Mouse (Mus musculus) cerebellum, adult 9-11 months (tissue): ENCODE results near the gene Hip1r.

ENCODE experiments used
- DNase-seq: peaks from one replicate; pipeline ENCODE4 v3.0.0; 2022

Gene Hip1r

GRCm38 (mm10) chr5:123974616-123975111 lies 1.2 kb downstream of the Hip1r start:
- peak; percentile 38 for DNase-seq

- DNase-seq, result peak; percentile 17
Observed at GRCm38 (mm10) chr5:123975668-123976180, 2.3 kb downstream of the Hip1r start.

- DNase-seq, result peak; percentile 10
Observed at GRCm38 (mm10) chr5:123977231-123977630, 3.8 kb downstream of the Hip1r start.

GRCm38 (mm10) chr5:123978131-123978530 lies 4.7 kb downstream of the Hip1r start:
- DNase-seq, result no peak

GRCm38 (mm10) chr5:123979221-123979979 lies 6.0 kb downstream of the Hip1r start:
- peak; percentile 19 for DNase-seq

- no peak for DNase-seq
Observed at GRCm38 (mm10) chr5:123979980-123980369, 6.5 kb downstream of the Hip1r start.

GRCm38 (mm10) chr5:123980521-123981249 lies 7.3 kb downstream of the Hip1r start:
- peak; percentile 30 for DNase-seq

- peak; percentile 20 for DNase-seq
Observed at GRCm38 (mm10) chr5:123981250-123981554, 7.8 kb downstream of the Hip1r start.

GRCm38 (mm10) chr5:123982838-123983237 lies 9.4 kb downstream of the Hip1r start:
- DNase-seq, result no peak

GRCm38 (mm10) chr5:123985434-123985833 lies 12.0 kb downstream of the Hip1r start:
- peak; percentile 35 for DNase-seq

- DNase-seq, result no peak
Observed at GRCm38 (mm10) chr5:123986925-123987324, 13.5 kb downstream of the Hip1r start.

- DNase-seq, result no peak
Observed at GRCm38 (mm10) chr5:123987511-123987910, 14.1 kb downstream of the Hip1r start.

- DNase-seq, result no peak
Observed at GRCm38 (mm10) chr5:123989941-123990885, 16.8 kb downstream of the Hip1r start.

- no peak for DNase-seq
Observed at GRCm38 (mm10) chr5:123991321-123991720, 17.9 kb downstream of the Hip1r start.

GRCm38 (mm10) chr5:123992193-123992637 lies 18.8 kb downstream of the Hip1r start:
- DNase-seq, result no peak

- DNase-seq, result peak; percentile 78
Observed at GRCm38 (mm10) chr5:123992794-123993193, 19.4 kb downstream of the Hip1r start.

GRCm38 (mm10) chr5:123993263-123994036 lies 20.0 kb downstream of the Hip1r start:
- DNase-seq, result peak; percentile 76

- DNase-seq, result no peak
Observed at GRCm38 (mm10) chr5:123994468-123994867, 21.0 kb downstream of the Hip1r start.

- no peak for DNase-seq
Observed at GRCm38 (mm10) chr5:123995388-123995787, 22.0 kb downstream of the Hip1r start.

- peak; percentile 54 for DNase-seq
Observed at GRCm38 (mm10) chr5:123996194-123996593, 22.8 kb downstream of the Hip1r start.

GRCm38 (mm10) chr5:123996695-123997094 lies 23.3 kb downstream of the Hip1r start:
- DNase-seq, result peak; percentile 52

GRCm38 (mm10) chr5:123997211-123997751 lies 23.9 kb downstream of the Hip1r start:
- DNase-seq, result peak; percentile 78
